Mouse (Mus musculus): ENCODE results near the gene Dnajb8.

The Dnajb8 gene

GRCm38 (mm10) chr6:88278141-88278540 is 56.1 kb downstream of the Dnajb8 start:
- in situ Hi-C loops (cut with MboI, MseI) = no loop called here

GRCm38 (mm10) chr6:88290129-88290766 is 68.2 kb downstream of the Dnajb8 start:
- in situ Hi-C loops (cut with MboI, MseI) = no loop called here

- in situ Hi-C loops (cut with MboI, MseI) = no loop called here
Measured at GRCm38 (mm10) chr6:88292274-88292909, 70.3 kb downstream of the Dnajb8 start.

- in situ Hi-C loops (cut with MboI, MseI) = no loop called here
Measured at GRCm38 (mm10) chr6:88299491-88299890, 77.4 kb downstream of the Dnajb8 start.

GRCm38 (mm10) chr6:88301234-88301633 is 79.2 kb downstream of the Dnajb8 start:
- in situ Hi-C loops (cut with MboI, MseI) = no loop called here
